Mouse (Mus musculus) G1E (cell line): ENCODE data around the gene 2310011J03Rik.

Experiments used
- CTCF ChIP-seq: IDR thresholded peaks from 2 replicates; pipeline ENCODE4 v1.5.1; 2012; ENCODE audit warnings: low read depth, low read length, inconsistent platforms, mixed read lengths
- GATA1 ChIP-seq: IDR thresholded peaks from 2 replicates; pipeline ENCODE4 v1.6.1; 2012; ENCODE audit warnings: borderline replicate concordance, low read length, inconsistent platforms, mixed read lengths
- GATA2 ChIP-seq: IDR thresholded peaks from 2 replicates; pipeline ENCODE4 v1.6.1; 2012; ENCODE audit warnings: low read depth, low read length, inconsistent platforms, borderline replicate concordance
- TAL1 ChIP-seq: conservative IDR thresholded peaks from 2 replicates; pipeline ENCODE4 v1.6.1; 2012; ENCODE audit warnings: low read depth, low read length, inconsistent platforms, mixed read lengths

- TF ChIP-seq GATA1 (no peak), CTCF (no peak), GATA2 (no peak), TAL1 (no peak)
These were observed 39.0 kb downstream of the 2310011J03Rik start for GRCm38 (mm10) chr10:80281304-80281703.
